Comparison of ENCODE assay signal across 9 mouse cellular contexts in genomic region chr10:93297774-93298173, GRCm38 (mm10). TPM values are rescaled to one million over a fixed set of nuclear protein-coding genes. Genes with fewer than 3 reads are reported as not detected.
A peak's percentile ranks its signal among the peaks of the same experiment; 100 is the strongest.
DNase-seq lines count a peak whose midpoint lies in the region; ATAC-seq lines count a peak whose summit lies in the region.
"Had no signal": no experiment of that assay in that cellular context is flagged by ENCODE, and none has a peak within 500 bp of the region (broad histone marks: within the 10 kb centered on the region; RNA-seq: fewer than 3 reads in every experiment).

No protein-coding gene starts in this region.

- H3K4me3 ChIP-seq in embryonic facial prominence, embryonic 10.5 days, result no peak overlapping the region
- no peak overlapping the region for H3K4me3 ChIP-seq in midbrain, embryonic 11.5 days (ENCODE audit: low read depth, low read length)

- WGBS in embryonic facial prominence, embryonic 10.5 days, result 37% methylated on average over 5 of the region's 5 CpGs
- WGBS in midbrain, embryonic 11.5 days, result 49% methylated on average over 5 of the region's 5 CpGs

- peaks cover 28% of the 10 kb centered on the region for H3K36me3 ChIP-seq in embryonic facial prominence, embryonic 10.5 days (replicated peaks)
- H3K36me3 ChIP-seq in midbrain, embryonic 11.5 days (ENCODE audit: control insufficient read depth, insufficient read depth, low read length), result no peaks in the 10 kb centered on the region

- no peak overlapping the region for H3K4me2 ChIP-seq in midbrain, embryonic 11.5 days

- H3K9ac ChIP-seq in midbrain, embryonic 11.5 days (ENCODE audit: low read length), result no peak overlapping the region

- H3K27ac ChIP-seq in embryonic facial prominence, embryonic 10.5 days (replicated peaks), result 0 out of 2 replicates have a peak overlapping the region, but pooled peaks have one; percentile 26
- H3K27ac ChIP-seq in midbrain, embryonic 11.5 days (ENCODE audit: low read depth, low read length), result no peak overlapping the region

- H3K4me1 ChIP-seq in embryonic facial prominence, embryonic 10.5 days, result peaks cover 61% of the 10 kb centered on the region
- H3K4me1 ChIP-seq in midbrain, embryonic 11.5 days (ENCODE audit: control insufficient read depth, insufficient read depth, low read length), result no peaks in the 10 kb centered on the region

- no peaks in the 10 kb centered on the region for H3K9me3 ChIP-seq in embryonic facial prominence, embryonic 10.5 days
- H3K9me3 ChIP-seq in midbrain, embryonic 11.5 days (ENCODE audit: control insufficient read depth, low read length), result no peaks in the 10 kb centered on the region

- H3K27me3 ChIP-seq in embryonic facial prominence, embryonic 10.5 days (replicated peaks; ENCODE audit: low read depth, poor library complexity, severe bottlenecking), result no peaks in the 10 kb centered on the region
- H3K27me3 ChIP-seq in midbrain, embryonic 11.5 days (ENCODE audit: control insufficient read depth, insufficient read depth, low read length), result no peaks in the 10 kb centered on the region

- peak; percentile 41 to 64 for DNase-seq in lung, adult 18-20 months
- DNase-seq in lung, postnatal 14 days, result no peak
- DNase-seq in embryonic facial prominence, embryonic 10.5 days (ENCODE audit: low spot score), result no peak
- no peak for DNase-seq in frontal cortex, adult 2 months (ENCODE audit: extremely low spot score in 1 of 2, low spot score in 1 of 2)
- no peak for DNase-seq in retina, postnatal 1 day
- no peak for DNase-seq in midbrain, embryonic 11.5 days (ENCODE audit: low spot score, missing footprints)

- ATAC-seq in inflammation-experienced regulatory T-cells, adult 6 months, result peak; percentile 63
- peak; percentile 40 for ATAC-seq in megakaryocyte progenitor cell, adult 5-6 weeks (replicated peaks; ENCODE audit: poor library complexity)
- ATAC-seq in midbrain, embryonic 11.5 days (ENCODE audit: low FRiP score), result no peak
- ATAC-seq: midbrain, embryonic 16.5 days had no signal

RNA-seq across cellular contexts. Expression of gene Elk3, which starts 13.2 kb away (rescaled TPM):
- polyA plus RNA-seq in embryonic facial prominence, embryonic 10.5 days (2016; fragmentation: Nextera tagmentation; extraction: Ambion mirVana), result 25.3 and 30.6 TPM in 2 replicates
- 10 to 100 TPM; 36.0 to 50.7 (median 38.6) TPM for polyA plus RNA-seq in inflammation-experienced regulatory T-cells, adult 6 months (2017; shearing (Covaris generic))
- total RNA-seq in megakaryocyte progenitor cell, adult 5-6 weeks (2015), result 27.0 and 28.4 TPM in 2 replicates
- 15.9 and 17.6 TPM in 2 replicates for total RNA-seq in megakaryocyte progenitor cell, adult 5-6 weeks (2017)
- polyA plus RNA-seq in frontal cortex, adult 2 months (2012; rRNA removed), result 8.0 and 8.4 TPM in 2 replicates
- polyA plus RNA-seq in midbrain, embryonic 11.5 days (2014; fragmentation: Nextera tagmentation; extraction: Ambion mirVana), result 12.2 and 13.6 TPM in 2 replicates

Comparison
In these comparisons a context has a peak if more than half of its experiments do, and no peak if none do; other contexts are left out.
1. DNase-seq: peak in lung, adult 18-20 months (2 of 2); none in lung, postnatal 14 days (single experiment), embryonic facial prominence, embryonic 10.5 days (single experiment), frontal cortex, adult 2 months (0 of 2), retina, postnatal 1 day (single experiment) and midbrain, embryonic 11.5 days (single experiment).